Mouse (Mus musculus) C2C12 (cell line): ENCODE results near the gene Sema4a. TPM values are rescaled to one million over a fixed set of nuclear protein-coding genes. Genes with fewer than 3 reads are reported as not detected.

Experiments
- H3K27me3 ChIP-seq: one replicate; pipeline ENCODE4 v1.6.1; 2011; ENCODE audit not compliant: control insufficient read depth, insufficient read depth, insufficient read length
- H3K36me3 ChIP-seq: one replicate; pipeline ENCODE4 v1.6.1; 2011; ENCODE audit not compliant: control insufficient read depth, insufficient read depth
- H3K4me3 ChIP-seq: one replicate; pipeline ENCODE4 v1.5.1; 2011; ENCODE audit warnings: mild to moderate bottlenecking, control low read depth; ENCODE audit not compliant: poor library complexity, insufficient read depth, severe bottlenecking
- H3K79me2 ChIP-seq: one replicate; pipeline ENCODE4 v1.6.1; 2011; ENCODE audit not compliant: control insufficient read depth, insufficient read depth
- H3K79me3 ChIP-seq: one replicate; pipeline ENCODE4 v1.6.1; 2011; ENCODE audit warnings: low read depth, control low read depth
- H3ac ChIP-seq: one replicate; pipeline ENCODE3; 2011; ENCODE audit warnings: low read depth; ENCODE audit not compliant: control insufficient read depth, insufficient read length
- CEBPB ChIP-seq: IDR thresholded peaks from one replicate; pipeline ENCODE4 v1.6.1; 2011; ENCODE audit warnings: low read depth, mild to moderate bottlenecking, control low read depth, moderate library complexity
- CTCF ChIP-seq: IDR thresholded peaks from one replicate; pipeline ENCODE4 v1.5.1; 2011; ENCODE audit not compliant: control insufficient read depth, insufficient read depth, insufficient read length
- FOSL1 ChIP-seq: IDR thresholded peaks from one replicate; pipeline ENCODE4 v1.8.0; 2011; ENCODE audit warnings: mild to moderate bottlenecking, low read length; ENCODE audit not compliant: poor library complexity, insufficient read depth, severe bottlenecking
- MAX ChIP-seq: IDR thresholded peaks from one replicate; pipeline ENCODE4 v1.6.1; 2011; ENCODE audit warnings: mild to moderate bottlenecking, control low read depth
- MYOD1 ChIP-seq: IDR thresholded peaks from one replicate; pipeline ENCODE4 v1.6.1; 2011; ENCODE audit warnings: low read depth; ENCODE audit not compliant: control insufficient read depth, insufficient read length
- MYOG ChIP-seq: IDR thresholded peaks from one replicate; pipeline ENCODE4 v1.6.1; 2011; ENCODE audit not compliant: control insufficient read depth, insufficient read length; ENCODE audit errors: extremely low read depth
- USF1 ChIP-seq: IDR thresholded peaks from one replicate; pipeline ENCODE4 v1.6.1; 2011; ENCODE audit warnings: low read depth, mild to moderate bottlenecking, control low read depth, moderate library complexity
- polyA plus RNA-seq: library from polyadenylated mRNA; unstranded; fragments of >200 nt; fragmentation: generic; extraction: Trizol; gene quantifications from one replicate; pipeline ENCODE4 v1.2.1, GENCODE M21; 2012; ENCODE audit warnings: missing spikeins

Sema4a gene
- polyA plus RNA-seq, 1 experiment = 0.69 TPM

DNA sequence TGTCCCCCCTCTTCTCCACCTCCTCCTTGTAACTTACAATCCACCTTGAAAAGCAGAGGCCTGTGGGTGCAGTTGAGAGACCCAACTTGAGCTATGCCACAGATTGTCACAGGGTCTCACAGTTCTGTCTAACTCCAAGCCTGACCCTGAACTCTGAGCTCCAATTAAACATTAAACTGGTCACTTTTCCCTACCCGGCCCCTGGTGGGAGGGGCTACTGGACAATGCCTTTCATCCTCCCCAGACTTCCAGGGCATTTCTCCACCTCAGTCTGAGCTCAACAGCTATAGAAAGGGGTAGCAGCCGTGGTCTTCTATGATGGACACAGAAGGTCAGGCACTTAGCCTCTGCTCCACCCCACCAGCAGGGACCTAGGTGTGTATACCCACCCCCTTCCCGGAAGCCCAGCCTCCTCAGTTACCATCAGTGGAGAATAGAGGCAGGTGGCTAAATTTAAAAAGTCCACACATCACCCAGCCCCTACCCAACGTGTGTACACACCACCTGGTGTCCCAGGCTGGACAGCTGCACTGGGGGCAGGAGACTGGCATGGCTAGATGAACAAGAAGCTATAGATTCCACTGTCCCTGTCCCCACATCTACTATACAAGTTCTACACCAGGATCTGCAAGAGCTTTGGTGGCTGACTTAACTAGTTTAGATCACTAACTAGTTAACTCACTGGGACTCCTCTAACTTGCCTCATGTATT, 39.8 kb upstream of the Sema4a start:
- Histone ChIP-seq H3ac (peak overlapping the region; percentile 83), H3K27me3 (no peaks in the 10 kb centered on the region), H3K79me3 (peaks cover 71% of the 10 kb centered on the region), H3K4me3 (peak overlapping the region; percentile 100), H3K36me3 (peaks cover 55% of the 10 kb centered on the region), H3K79me2 (peaks cover 79% of the 10 kb centered on the region)
- TF ChIP-seq MAX = no peak
- no peak for TF ChIP-seq CTCF
- no peak for TF ChIP-seq MYOG
- no peak for TF ChIP-seq FOSL1
- no peak for TF ChIP-seq MYOD1
- no peak for TF ChIP-seq CEBPB
- TF ChIP-seq USF1 = no peak

DNA sequence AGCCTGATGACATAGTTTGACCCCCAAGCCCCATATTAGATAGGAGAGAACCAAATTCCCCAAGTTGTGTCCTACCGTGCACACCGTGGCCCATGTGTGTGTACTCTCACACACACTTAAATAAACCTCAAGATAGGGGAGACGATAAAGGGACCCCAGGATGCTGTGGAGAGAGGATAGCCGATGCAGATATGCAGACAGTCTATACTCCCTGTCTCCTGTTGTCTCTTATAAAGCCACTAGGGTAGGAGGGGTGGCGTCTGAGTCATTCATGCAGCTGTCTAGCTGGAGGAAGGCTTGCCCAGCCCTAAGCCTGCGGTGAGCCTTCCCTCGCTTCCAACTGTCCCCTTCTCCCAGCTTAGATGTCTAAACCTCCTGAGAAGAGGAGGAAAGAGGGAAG, 39.1 kb upstream of the Sema4a start:
- Histone ChIP-seq H3K4me3 (peak overlapping the region; percentile 100), H3K79me3 (peaks cover 78% of the 10 kb centered on the region), H3K27me3 (no peaks in the 10 kb centered on the region), H3ac (peak overlapping the region; percentile 53), H3K36me3 (peaks cover 62% of the 10 kb centered on the region), H3K79me2 (peaks cover 85% of the 10 kb centered on the region)
- TF ChIP-seq USF1 (no peak), MYOD1 (peak; percentile 96)

DNA sequence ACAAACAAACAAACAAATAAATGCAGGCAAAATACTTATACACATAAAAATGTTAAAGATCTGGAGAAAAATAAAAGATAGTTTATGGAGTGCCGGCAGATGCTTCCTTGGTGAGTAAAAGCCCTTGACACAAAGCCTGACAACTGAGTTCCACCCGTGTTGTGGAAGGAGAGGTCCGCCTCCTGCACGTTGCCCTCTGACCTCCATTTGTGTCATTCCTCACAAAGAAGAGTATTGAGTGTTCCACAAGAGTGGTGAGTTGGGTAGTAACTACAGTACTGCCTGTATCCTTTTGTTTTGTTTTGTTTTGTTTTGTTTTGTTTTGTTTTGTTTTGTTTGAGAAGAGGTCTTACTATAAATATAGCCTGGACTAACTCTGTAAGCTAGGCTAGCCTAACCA, 38.6 kb upstream of the Sema4a start:
- Histone ChIP-seq H3K79me2 (peaks cover 86% of the 10 kb centered on the region), H3K27me3 (no peaks in the 10 kb centered on the region), H3K79me3 (peaks cover 83% of the 10 kb centered on the region), H3K4me3 (peak overlapping the region; percentile 100), H3K36me3 (peaks cover 66% of the 10 kb centered on the region), H3ac (peak overlapping the region; percentile 53)
- TF ChIP-seq USF1 (no peak), MYOG (no peak), MAX (no peak), CEBPB (no peak), MYOD1 (no peak)

DNA sequence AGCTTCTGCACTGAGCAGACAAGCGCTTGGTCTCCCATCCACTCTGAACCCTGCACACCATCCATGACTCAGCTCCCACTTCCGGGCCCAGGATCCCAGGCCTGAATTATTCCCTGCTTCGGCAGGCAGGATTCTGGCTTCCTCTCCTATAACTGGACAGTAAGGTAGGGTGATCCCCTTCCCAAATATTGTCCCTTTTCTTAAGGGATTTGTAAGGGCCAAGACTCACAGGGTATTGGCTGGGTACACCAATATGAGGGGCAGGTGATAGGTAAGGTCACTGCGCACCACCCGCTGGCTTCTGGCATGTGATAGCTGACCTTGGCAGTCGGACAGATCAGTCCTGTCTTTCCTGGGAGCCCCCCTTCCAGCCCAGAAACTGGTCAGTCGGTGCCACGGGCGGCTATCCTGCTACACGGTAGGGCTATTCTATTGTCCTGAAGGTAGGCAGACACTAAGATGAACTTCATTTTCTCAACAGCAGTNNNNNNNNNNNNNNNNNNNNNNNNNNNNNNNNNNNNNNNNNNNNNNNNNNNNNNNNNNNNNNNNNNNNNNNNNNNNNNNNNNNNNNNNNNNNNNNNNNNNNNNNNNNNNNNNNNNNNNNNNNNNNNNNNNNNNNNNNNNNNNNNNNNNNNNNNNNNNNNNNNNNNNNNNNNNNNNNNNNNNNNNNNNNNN, 34.9 kb upstream of the Sema4a start:
- Histone ChIP-seq H3K79me3 (peaks cover 73% of the 10 kb centered on the region), H3K36me3 (peaks cover 70% of the 10 kb centered on the region), H3K79me2 (peaks cover 90% of the 10 kb centered on the region), H3K4me3 (no peak overlapping the region), H3K27me3 (no peaks in the 10 kb centered on the region), H3ac (peak overlapping the region; percentile 9)
- TF ChIP-seq CTCF (no peak), CEBPB (no peak), MYOD1 (no peak), USF1 (no peak), FOSL1 (no peak), MAX (no peak), MYOG (no peak)

DNA sequence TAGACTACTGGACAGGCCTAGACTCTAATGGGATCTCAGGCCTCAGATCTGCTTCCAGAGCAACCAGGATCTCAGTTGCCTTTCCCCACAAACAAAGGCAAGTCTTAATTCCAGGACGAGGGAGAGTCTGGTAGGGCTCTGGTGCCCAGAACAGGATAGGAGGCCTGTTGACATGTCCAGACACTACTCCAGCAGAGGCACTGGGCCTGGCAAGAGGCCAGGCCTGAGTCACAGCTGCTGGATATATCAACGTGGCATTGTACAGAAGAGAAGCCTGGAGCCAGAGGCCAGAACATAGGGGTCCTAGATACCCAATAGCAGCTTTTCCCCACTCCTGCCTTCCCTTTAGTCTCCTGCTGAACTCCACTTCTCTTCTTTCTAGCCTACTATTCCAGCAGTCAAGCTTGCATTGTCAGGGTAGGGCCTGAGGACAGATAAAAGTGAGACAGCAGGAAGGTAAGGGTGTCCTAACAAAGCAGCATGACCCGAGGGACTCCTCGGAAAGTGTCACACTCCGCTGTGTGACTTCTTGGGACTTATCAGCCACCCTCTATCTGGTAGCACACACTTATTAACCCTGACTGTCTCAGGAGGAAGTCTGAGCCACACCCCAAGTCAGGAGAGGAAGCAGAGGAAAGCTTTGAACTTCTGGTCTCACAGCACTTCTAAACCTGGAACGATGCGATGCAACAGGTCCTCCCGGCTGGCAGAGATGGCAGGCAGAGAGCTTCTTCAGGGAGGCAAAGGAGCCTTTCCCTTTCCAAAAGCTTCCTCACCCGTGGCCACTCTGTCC, 34.0 kb upstream of the Sema4a start:
- Histone ChIP-seq H3K27me3 (no peaks in the 10 kb centered on the region), H3K4me3 (no peak overlapping the region), H3K79me2 (peaks cover 90% of the 10 kb centered on the region), H3ac (peak overlapping the region; percentile 68), H3K79me3 (peaks cover 74% of the 10 kb centered on the region), H3K36me3 (peaks cover 74% of the 10 kb centered on the region)
- no peak for TF ChIP-seq CEBPB
- no peak for TF ChIP-seq USF1
- TF ChIP-seq MYOG = no peak
- TF ChIP-seq FOSL1 = no peak
- peak; percentile 58 for TF ChIP-seq MAX
- no peak for TF ChIP-seq CTCF
- TF ChIP-seq MYOD1 = peak; percentile 68
